Mouse (Mus musculus) lung, adult 2 months (tissue): ENCODE data around the gene Duoxa2.

Experiments used
- CTCF ChIP-seq: fragments of 200-500 bp; IDR thresholded peaks from 2 replicates; pipeline ENCODE4 v1.5.1; 2011; ENCODE audit warnings: mild to moderate bottlenecking, low read length, control low read depth; ENCODE audit not compliant: insufficient read depth
- POLR2A ChIP-seq: fragments of 200-500 bp; IDR thresholded peaks from 2 replicates; pipeline ENCODE4 v1.6.1; 2011; ENCODE audit warnings: low read depth, mild to moderate bottlenecking, control low read depth, low read length, borderline replicate concordance; ENCODE audit errors: extremely low read depth

GRCm38 (mm10) chr2:122325361-122325760, 26.7 kb downstream of the Duoxa2 start:
- no peak for TF ChIP-seq CTCF
- no peak for TF ChIP-seq POLR2A
